Mouse (Mus musculus): Measurements from ENCODE around the gene Olfr1167.
"Not testable (repeated sequence)": the region's sequence is repeated elsewhere in the genome, so short reads cannot be mapped to it uniquely, and the experiment has no call there.

Gene Olfr1167

GRCm38 (mm10) chr2:88155093-88155492 lies at the start of gene Olfr1167:
TSS of gene Olfr1167 (minus strand) at chr2:88155193.
- DNase-seq = not testable (repeated sequence)

GRCm38 (mm10) chr2:88181580-88181979 lies 26.6 kb upstream of the Olfr1167 start, which contains the start of gene Olfr1168:
TSS of gene Olfr1168 (plus strand) at chr2:88181880.
- DNase-seq = no peak

- no peak for DNase-seq
Measured at GRCm38 (mm10) chr2:88128172-88128571, 26.8 kb downstream of the Olfr1167 start, which contains the start of gene Olfr1166. TSS of gene Olfr1166 (minus strand) at chr2:88128272.
